Mouse (Mus musculus): ENCODE results near the gene Mfsd14a. TPM values are rescaled to one million over a fixed set of nuclear protein-coding genes. Genes with fewer than 3 reads are reported as not detected.
A peak's percentile ranks its signal among the peaks of the same experiment; 100 is the strongest.

Gene Mfsd14a
- polyA plus RNA-seq, 2 experiments, result 15.5 to 33.0 TPM

- no peak overlapping the region for H3K9ac ChIP-seq (replicated peaks)
- no peak for ATAC-seq (ENCODE audit: insufficient read depth)
- peaks cover 2% of the 10 kb centered on the region for H3K36me3 ChIP-seq (replicated peaks; ENCODE audit: control insufficient read depth, insufficient read depth, low read depth)
- no peaks in the 10 kb centered on the region for H3K9me3 ChIP-seq (ENCODE audit: control insufficient read depth, low read length)
- 83% methylated on average over 1 of the region's 1 CpGs for WGBS (ENCODE audit: insufficient replicate concordance)
- H3K4me2 ChIP-seq (ENCODE audit: low read depth), result no peak overlapping the region
- H3K4me1 ChIP-seq (replicated peaks; ENCODE audit: control insufficient read depth in 2 of 2, insufficient read depth in 2 of 2, low read length in 1 of 2), result peaks cover 5 to 13% of the 10 kb centered on the region in 2 experiments
- no peaks in the 10 kb centered on the region for H3K27me3 ChIP-seq (ENCODE audit: control insufficient read depth, insufficient read depth, low read length)
- H3K27ac ChIP-seq, result no peak overlapping the region
- TF ChIP-seq CTCF (IDR thresholded peaks at IDR 0.05; ENCODE audit: low read depth) (no peak), EP300 (IDR thresholded peaks at IDR 0.05; ENCODE audit: low read depth) (no peak)
- H3K4me3 ChIP-seq (ENCODE audit: insufficient read depth in 1 of 2, low read depth in 2 of 2, low read length in 2 of 2), result no peak overlapping the region
- DNase-seq (ENCODE audit: low read depth in 3 of 3, low spot score in 3 of 3), result no peak
Observed at GRCm38 (mm10) chr3:116702647-116703272, 40.3 kb upstream of the Mfsd14a start.

GRCm38 (mm10) chr3:116701601-116702000, 39.1 kb upstream of the Mfsd14a start:
- TF ChIP-seq EP300 (IDR thresholded peaks at IDR 0.05; ENCODE audit: low read depth), result no peak
- peak; percentile 33 for TF ChIP-seq CTCF (IDR thresholded peaks at IDR 0.05; ENCODE audit: low read depth)
- ATAC-seq (ENCODE audit: insufficient read depth) (no peak), DNase-seq (ENCODE audit: low read depth in 3 of 3, low spot score in 3 of 3) (no peak)
- Histone ChIP-seq H3K27ac (no peak overlapping the region), H3K27me3 (ENCODE audit: control insufficient read depth, insufficient read depth, low read length) (no peaks in the 10 kb centered on the region), H3K4me3 (ENCODE audit: insufficient read depth in 1 of 2, low read depth in 2 of 2, low read length in 2 of 2) (no peak overlapping the region), H3K36me3 (replicated peaks; ENCODE audit: control insufficient read depth, insufficient read depth, low read depth) (no peaks in the 10 kb centered on the region; the same call in none of the 2 replicates), H3K9me3 (ENCODE audit: control insufficient read depth, low read length) (no peaks in the 10 kb centered on the region), H3K9ac (replicated peaks) (no peak overlapping the region), H3K4me2 (ENCODE audit: low read depth) (no peak overlapping the region), H3K4me1 (replicated peaks; ENCODE audit: control insufficient read depth in 2 of 2, insufficient read depth in 2 of 2, low read length in 1 of 2) (peaks cover 8 to 15% of the 10 kb centered on the region in 2 experiments)
- 84% methylated on average over 4 of the region's 4 CpGs for WGBS (ENCODE audit: insufficient replicate concordance)

- Histone ChIP-seq H3K4me1 (replicated peaks; ENCODE audit: control insufficient read depth in 2 of 2, insufficient read depth in 2 of 2, low read length in 1 of 2) (peaks cover 22 to 24% of the 10 kb centered on the region in 2 experiments), H3K4me2 (ENCODE audit: low read depth) (no peak overlapping the region), H3K36me3 (replicated peaks; ENCODE audit: control insufficient read depth, insufficient read depth, low read depth) (no peaks in the 10 kb centered on the region; the same call in 1 of the 2 replicates), H3K27me3 (ENCODE audit: control insufficient read depth, insufficient read depth, low read length) (no peaks in the 10 kb centered on the region), H3K27ac (no peak overlapping the region), H3K9ac (replicated peaks) (no peak overlapping the region), H3K4me3 (ENCODE audit: insufficient read depth in 1 of 2, low read depth in 2 of 2, low read length in 2 of 2) (no peak overlapping the region), H3K9me3 (ENCODE audit: control insufficient read depth, low read length) (no peaks in the 10 kb centered on the region)
- ATAC-seq (ENCODE audit: insufficient read depth) (no peak), DNase-seq (ENCODE audit: low read depth in 3 of 3, low spot score in 3 of 3) (no peak)
- no peak for TF ChIP-seq CTCF (IDR thresholded peaks at IDR 0.05; ENCODE audit: low read depth)
- TF ChIP-seq EP300 (IDR thresholded peaks at IDR 0.05; ENCODE audit: low read depth), result no peak
- WGBS (ENCODE audit: insufficient replicate concordance), result 80% methylated on average over 2 of the region's 2 CpGs
Observed at GRCm38 (mm10) chr3:116698786-116699185, 36.3 kb upstream of the Mfsd14a start.

GRCm38 (mm10) chr3:116695666-116695985, 33.1 kb upstream of the Mfsd14a start:
- H3K4me3 ChIP-seq (ENCODE audit: insufficient read depth in 1 of 2, low read depth in 2 of 2, low read length in 2 of 2), result no peak overlapping the region
- no peaks in the 10 kb centered on the region for H3K27me3 ChIP-seq (ENCODE audit: control insufficient read depth, insufficient read depth, low read length)
- 60% methylated on average over 2 of the region's 2 CpGs for WGBS (ENCODE audit: insufficient replicate concordance)
- H3K9me3 ChIP-seq (ENCODE audit: control insufficient read depth, low read length), result no peaks in the 10 kb centered on the region
- peak overlapping the region; percentile 70 for H3K27ac ChIP-seq
- H3K4me2 ChIP-seq (ENCODE audit: low read depth), result peak overlapping the region; percentile 77
- DNase-seq (ENCODE audit: low read depth in 3 of 3, low spot score in 3 of 3) (no peak), ATAC-seq (ENCODE audit: insufficient read depth) (no peak)
- no peak for TF ChIP-seq EP300 (IDR thresholded peaks at IDR 0.05; ENCODE audit: low read depth)
- no peak for TF ChIP-seq CTCF (IDR thresholded peaks at IDR 0.05; ENCODE audit: low read depth)
- peaks cover 8% of the 10 kb centered on the region for H3K36me3 ChIP-seq (replicated peaks; ENCODE audit: control insufficient read depth, insufficient read depth, low read depth)
- peaks cover 31 to 32% of the 10 kb centered on the region in 2 experiments for H3K4me1 ChIP-seq (replicated peaks; ENCODE audit: control insufficient read depth in 2 of 2, insufficient read depth in 2 of 2, low read length in 1 of 2)
- H3K9ac ChIP-seq (replicated peaks), result peak overlapping the region; percentile 37

- Histone ChIP-seq H3K27ac (peak overlapping the region; percentile 97), H3K4me2 (ENCODE audit: low read depth) (peak overlapping the region; percentile 77), H3K27me3 (ENCODE audit: control insufficient read depth, insufficient read depth, low read length) (no peaks in the 10 kb centered on the region), H3K4me3 (ENCODE audit: insufficient read depth in 1 of 2, low read depth in 2 of 2, low read length in 2 of 2) (peak overlapping the region; percentile 27 to 36; a peak in 3 of 4 replicates), H3K4me1 (replicated peaks; ENCODE audit: control insufficient read depth in 2 of 2, insufficient read depth in 2 of 2, low read length in 1 of 2) (peaks cover 31 to 32% of the 10 kb centered on the region in 2 experiments), H3K36me3 (replicated peaks; ENCODE audit: control insufficient read depth, insufficient read depth, low read depth) (peaks cover 8% of the 10 kb centered on the region), H3K9ac (replicated peaks) (peak overlapping the region; percentile 69), H3K9me3 (ENCODE audit: control insufficient read depth, low read length) (no peaks in the 10 kb centered on the region)
- WGBS (ENCODE audit: insufficient replicate concordance), result 37% methylated on average over 8 of the region's 8 CpGs
- peak; percentile 70 for ATAC-seq (ENCODE audit: insufficient read depth)
- TF ChIP-seq CTCF (IDR thresholded peaks at IDR 0.05; ENCODE audit: low read depth), result no peak
- no peak for DNase-seq (ENCODE audit: low read depth in 3 of 3, low spot score in 3 of 3)
Observed at GRCm38 (mm10) chr3:116694955-116695665, 32.6 kb upstream of the Mfsd14a start.
